Mouse (Mus musculus): ENCODE measurements around the gene Sertad3.
A peak's percentile ranks its signal among the peaks of the same experiment; 100 is the strongest.

Sertad3 gene

GRCm38 (mm10) chr7:27460477-27460876 lies 13.1 kb upstream of the Sertad3 start:
- no peak for DNase-seq (ENCODE audit: extremely low read depth, low read depth, low spot score)

DNA sequence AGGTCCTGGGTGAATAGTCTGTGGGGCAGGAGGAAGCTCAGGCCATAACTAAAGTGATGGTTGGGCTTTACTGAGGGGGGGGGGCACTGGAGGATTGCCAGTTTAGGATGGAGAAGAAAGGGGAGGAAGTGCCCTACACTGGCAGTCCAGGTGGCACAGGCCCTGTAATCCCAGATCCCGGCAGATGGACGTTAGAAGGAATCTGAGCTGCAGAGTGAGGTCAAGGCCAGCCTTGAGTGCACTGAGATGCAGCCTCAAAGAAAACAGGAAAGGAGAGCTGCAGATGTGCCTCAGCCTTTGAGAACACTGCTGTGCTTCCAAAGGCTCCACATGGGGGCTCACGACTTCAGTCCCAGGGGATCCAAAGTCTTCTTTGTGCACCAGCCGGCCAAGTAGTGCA lies 5.9 kb upstream of the Sertad3 start:
- DNase-seq (ENCODE audit: extremely low read depth, low read depth, low spot score), result no peak

- no peak for DNase-seq (ENCODE audit: extremely low read depth, low read depth, low spot score)
Observed at GRCm38 (mm10) chr7:27471390-27472120, 2.0 kb upstream of the Sertad3 start.

DNA sequence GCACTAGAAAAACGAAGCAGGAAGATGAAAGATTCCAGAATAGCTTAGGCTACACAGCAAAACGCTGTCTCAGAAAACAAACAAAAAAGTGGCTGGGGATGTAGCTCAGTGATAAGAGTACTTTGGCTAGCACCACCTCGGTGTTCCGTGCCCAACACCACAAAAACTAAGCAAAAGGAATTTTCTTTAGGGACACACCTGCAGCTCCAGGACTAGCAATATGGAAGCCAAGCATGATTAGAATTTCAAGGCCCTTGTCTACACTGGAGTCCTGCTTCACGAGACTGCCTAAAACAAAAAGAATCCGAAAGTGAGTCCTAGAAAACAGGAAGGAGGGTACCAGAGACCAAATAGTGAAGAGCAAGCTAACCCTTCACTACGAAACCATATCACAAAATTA lies 972 bp upstream of the Sertad3 start:
- DNase-seq (ENCODE audit: extremely low read depth, low read depth, low spot score), result no peak

DNA sequence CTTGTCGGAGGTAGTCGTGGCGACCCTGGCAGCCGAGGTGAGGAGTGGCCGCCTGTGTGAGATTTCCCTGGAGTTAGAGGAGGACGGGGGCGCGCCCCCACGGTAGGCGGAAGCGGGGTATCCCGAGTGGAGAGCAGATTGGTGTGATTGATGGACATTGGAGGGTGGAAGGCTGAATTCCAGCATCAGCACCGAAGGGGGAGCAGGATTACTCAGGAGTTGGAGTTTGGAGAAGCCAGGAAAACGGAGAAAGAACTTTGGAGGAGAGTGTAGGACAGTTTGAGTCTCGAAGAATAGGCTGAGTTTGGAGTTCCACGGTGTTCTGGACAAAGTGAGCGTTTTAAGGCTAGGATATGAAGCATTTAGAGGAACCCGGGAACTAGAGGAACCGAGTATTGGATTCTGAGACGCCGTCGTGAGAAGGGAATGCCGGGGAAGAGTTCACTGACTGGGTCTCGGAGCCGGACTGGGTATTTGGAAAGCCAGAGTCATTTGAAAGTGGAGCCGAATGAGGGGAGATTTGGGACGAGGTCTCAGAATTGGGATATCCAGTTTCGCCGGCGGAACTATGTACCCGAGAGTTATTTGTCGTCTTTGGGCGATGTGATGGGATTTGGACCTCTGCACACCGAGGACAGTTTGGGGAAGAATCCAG lies 394 bp downstream of the Sertad3 start:
- DNase-seq (ENCODE audit: extremely low read depth, low read depth, low spot score), result no peak

DNA sequence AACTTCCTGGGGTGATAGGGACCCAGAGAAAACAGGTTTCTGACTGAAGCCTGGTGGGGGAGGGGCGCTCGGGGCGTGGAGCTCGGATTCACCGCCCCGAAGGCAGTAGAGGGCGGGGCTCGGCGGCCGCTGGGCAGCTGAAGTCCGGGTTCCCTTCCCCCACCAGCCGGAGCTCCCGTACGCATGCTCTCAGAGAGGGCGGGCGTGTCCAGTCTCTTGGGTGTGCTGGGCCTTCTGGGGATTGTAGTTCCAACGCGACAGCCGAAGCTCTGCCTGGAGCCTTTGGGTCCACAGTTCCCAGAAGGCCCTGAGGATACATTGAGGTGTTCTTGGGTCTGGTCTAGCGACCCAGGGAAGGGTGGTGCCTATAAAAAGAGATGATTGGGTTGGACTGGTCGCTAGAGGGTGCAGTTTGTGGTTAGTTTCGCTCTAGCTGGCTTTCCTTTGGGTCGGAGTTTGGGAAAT lies 954 bp downstream of the Sertad3 start:
- peak; percentile 87 for DNase-seq (ENCODE audit: extremely low read depth, low read depth, low spot score)

DNA sequence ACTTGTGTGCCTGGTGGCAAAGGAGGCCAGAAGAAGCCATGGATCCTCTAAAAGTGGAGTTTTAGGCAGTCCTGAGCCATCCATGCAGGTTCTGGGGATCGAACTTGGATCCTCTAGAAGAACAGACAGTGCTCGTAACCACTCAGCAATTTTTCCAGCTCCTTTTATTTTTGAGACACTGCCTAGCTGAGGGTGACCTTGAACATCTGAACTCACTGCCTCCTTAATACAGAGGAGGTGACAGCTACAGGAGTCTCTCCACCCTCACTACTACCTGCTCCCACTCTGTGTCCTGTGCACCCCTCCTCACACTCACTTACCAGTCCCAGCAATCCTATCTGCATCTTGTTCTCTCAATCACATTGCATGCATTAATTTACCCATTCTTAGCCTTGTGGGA lies 2.0 kb downstream of the Sertad3 start:
- no peak for DNase-seq (ENCODE audit: extremely low read depth, low read depth, low spot score)

DNA sequence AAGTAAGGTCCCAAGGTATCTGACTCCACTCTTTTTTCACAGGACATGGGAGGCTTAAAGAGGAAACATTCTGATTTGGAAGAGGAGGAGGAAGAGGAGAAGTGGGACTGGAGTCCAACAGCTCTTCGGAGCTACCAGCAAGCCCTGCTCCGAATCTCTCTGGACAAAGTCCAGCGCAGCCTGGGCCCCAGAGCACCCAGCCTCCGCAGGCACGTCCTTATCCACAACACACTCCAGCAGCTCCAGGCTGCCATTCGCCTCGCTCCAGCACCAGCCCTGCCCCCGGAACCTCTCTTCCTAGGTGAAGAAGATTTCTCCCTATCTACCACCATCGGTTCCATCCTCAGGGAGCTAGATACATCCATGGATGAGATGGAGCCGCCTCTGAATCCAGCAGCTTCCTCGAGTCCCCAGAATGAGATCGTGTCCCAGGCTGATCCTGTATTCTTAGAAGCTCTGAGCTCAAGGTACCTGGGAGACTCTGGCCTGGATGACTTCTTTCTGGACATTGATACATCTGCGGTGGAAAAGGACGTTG lies 2.6 kb downstream of the Sertad3 start:
- no peak for DNase-seq (ENCODE audit: extremely low read depth, low read depth, low spot score)

DNA sequence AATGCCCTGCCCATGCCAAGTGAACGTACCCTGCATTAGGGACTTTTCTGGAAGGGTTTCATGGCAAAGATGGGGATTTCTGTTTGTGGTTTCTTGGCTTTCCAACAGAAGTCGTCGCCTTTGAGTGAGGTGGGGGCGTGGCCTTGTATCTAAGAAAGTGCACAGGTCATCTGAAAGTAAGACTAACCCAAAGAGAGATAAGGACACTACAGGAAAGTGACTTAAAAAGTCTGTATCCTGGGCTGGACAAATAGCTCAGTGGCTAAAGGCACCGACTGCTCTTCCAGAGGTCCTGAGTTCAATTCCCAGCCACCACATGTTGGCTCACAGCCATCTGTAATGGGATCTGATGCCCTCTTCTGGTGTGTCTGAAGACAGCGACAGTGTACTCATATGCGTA lies 5.0 kb downstream of the Sertad3 start:
- DNase-seq (ENCODE audit: extremely low read depth, low read depth, low spot score), result no peak

- no peak for DNase-seq (ENCODE audit: extremely low read depth, low read depth, low spot score)
Observed at GRCm38 (mm10) chr7:27479750-27480149, 6.2 kb downstream of the Sertad3 start.

- no peak for DNase-seq (ENCODE audit: extremely low read depth, low read depth, low spot score)
Observed at GRCm38 (mm10) chr7:27480506-27480905, 6.9 kb downstream of the Sertad3 start.

DNA sequence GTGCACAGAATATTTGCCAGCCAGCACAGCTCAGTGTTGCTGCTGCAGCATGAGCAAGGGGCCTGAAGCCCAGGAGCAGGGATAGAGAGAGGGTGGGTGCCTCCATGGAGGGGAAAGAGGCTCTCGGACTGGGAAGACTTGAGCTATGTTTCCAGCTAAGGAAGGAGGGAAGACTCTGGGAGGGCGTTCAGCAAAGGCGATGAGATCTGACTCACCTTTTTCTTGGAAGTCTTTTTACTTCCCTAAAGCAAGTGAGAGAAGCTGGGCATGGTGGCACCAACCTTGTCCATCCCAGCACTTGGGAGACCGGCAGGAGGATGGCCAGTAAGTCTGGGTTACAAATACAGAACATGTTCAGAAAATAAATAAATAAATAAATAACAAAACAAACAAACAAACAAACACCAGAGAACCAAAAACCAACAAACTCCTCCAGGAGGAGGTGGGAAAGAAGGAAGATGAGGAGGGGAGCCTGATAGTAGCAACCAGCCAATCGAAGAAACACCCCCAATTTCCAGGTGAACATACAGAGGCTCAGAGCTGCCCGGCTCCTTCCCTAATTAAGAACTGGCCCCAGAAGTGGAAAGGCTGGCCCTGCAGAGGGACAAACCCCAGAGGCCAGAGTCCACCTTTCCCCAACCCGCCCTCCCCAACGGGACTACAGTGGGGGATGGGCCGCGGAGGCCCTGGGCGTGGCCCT lies 7.5 kb downstream of the Sertad3 start:
- no peak for DNase-seq (ENCODE audit: extremely low read depth, low read depth, low spot score)

DNA sequence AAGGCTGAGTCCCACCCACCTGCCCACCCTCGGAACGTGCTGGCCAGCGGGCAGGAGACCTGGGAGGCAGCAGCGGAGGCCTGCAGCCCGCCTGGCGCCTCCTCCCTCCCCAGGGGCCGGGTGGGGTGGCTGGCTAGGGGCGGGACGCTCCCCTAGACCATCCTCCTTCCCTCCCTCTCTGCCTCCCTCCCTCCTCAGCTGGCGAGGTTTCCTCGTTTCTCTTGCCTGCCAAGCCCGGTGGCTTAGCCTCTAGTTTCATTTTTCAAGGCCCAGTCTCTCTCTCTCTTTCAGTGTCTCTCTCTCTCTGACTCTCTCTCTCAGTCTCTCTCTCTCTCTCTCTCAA lies 8.0 kb downstream of the Sertad3 start:
- DNase-seq (ENCODE audit: extremely low read depth, low read depth, low spot score), result no peak

DNA sequence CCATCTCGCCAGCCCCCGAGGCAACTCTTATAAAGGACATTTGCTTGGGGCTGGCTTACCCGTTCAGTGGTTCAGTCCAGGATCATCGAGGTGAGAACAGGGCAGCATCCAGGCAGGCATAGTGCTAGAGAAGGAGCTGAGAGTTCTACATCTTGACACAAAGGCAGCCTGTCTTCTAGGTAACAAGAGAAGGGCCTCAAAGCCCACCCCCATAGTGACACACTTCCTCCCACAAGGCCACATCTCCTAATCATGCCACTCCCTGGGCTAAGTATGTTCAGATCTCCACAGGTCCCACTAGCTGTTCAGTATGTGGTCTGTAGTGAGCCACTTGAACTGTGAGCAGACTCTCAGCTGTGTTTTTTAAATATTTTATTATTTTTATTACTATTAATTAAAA lies 10.3 kb downstream of the Sertad3 start:
- no peak for DNase-seq (ENCODE audit: extremely low read depth, low read depth, low spot score)

DNA sequence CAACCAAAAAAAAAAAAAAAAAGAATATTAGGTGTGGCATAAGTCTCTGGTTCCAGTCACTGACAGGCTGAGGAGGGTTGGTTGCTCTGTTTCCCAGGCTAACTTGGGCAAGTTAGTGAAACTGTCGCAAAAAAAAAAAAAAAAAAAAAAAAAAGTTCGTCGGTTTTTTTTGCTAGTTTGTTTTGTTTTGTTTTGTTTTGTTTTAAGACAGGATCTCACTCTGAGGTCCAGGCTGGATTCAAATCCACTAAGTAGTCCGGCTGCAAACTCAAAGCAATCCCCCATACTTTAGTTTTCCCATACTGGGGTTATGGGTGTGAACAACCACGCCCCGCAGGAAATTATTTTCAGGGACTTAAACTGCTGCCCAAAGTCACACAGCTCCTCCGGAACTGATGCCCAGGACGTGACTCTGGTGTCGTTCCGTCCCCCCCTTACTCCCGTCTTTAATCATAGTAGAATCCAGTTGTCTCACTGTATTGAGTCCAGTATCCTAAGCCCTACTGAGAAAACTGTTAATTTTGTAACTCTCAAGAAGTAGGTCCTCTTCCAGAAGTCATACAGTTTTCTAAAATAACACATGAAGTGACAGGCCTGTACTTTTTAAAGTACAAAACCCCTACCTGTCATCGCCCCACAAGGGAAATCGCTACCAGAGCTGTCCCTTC lies 12.7 kb downstream of the Sertad3 start:
- DNase-seq (ENCODE audit: extremely low read depth, low read depth, low spot score), result no peak

- peak; percentile 83 for DNase-seq (ENCODE audit: extremely low read depth, low read depth, low spot score)
Observed at GRCm38 (mm10) chr7:27486770-27487697, 13.5 kb downstream of the Sertad3 start, which contains the start of gene Sertad1. Gene Sertad1 (plus strand): TSS chr7:27486910.

DNA sequence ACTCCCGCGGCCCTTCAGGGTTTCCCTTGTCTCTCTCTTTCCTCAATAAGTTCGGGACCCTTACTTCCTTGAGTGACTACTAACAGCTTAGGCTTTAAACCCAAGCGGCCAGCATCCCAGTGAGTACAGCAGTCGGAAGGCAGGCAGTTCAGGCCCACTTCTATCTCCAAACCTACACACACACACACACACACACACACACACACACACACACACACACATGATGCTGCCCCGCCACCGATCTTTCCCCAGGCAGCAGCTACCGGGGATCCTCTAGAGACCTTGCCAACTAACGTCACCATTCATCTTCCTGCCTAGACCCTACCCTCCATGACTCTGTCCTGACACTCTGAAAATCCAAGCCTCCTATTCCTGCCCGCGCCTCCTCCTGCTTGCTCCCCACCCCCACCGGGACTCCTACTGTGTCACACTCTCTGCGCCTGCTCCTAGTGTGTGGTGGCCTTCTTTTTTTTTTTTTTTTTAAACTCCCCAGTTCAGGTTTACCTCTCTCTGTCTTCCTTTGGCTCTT lies 14.2 kb downstream of the Sertad3 start:
- DNase-seq (ENCODE audit: extremely low read depth, low read depth, low spot score), result no peak

- DNase-seq (ENCODE audit: extremely low read depth, low read depth, low spot score), result no peak
Observed at GRCm38 (mm10) chr7:27489270-27489869, 15.8 kb downstream of the Sertad3 start.

GRCm38 (mm10) chr7:27490227-27490542 lies 16.6 kb downstream of the Sertad3 start:
- DNase-seq (ENCODE audit: extremely low read depth, low read depth, low spot score), result no peak

All from fat pad, adult 2 months (tissue).